Mouse (Mus musculus) adrenal gland, adult 2 months (tissue): ENCODE data around the gene Fkbp15. TPM values are rescaled to one million over a fixed set of nuclear protein-coding genes. Genes with fewer than 3 reads are reported as not detected.

Experiments used
- DNase-seq: peaks from one replicate; pipeline ENCODE4 v3.0.0; 2021
- long read RNA-seq: library from polyadenylated mRNA; stranded (forward); transcript quantifications from one replicate; pipeline ENCODE4 v2.0.0, GENCODE M21; 2021
- polyA plus RNA-seq: library from polyadenylated mRNA; depleted of rRNA; stranded (reverse); fragments of >200 nt; gene quantifications from 2 replicates; pipeline ENCODE4 v1.2.3, GENCODE M21; 2012; rRNA removed
- total RNA-seq, 2 experiments: library from RNA; stranded (reverse); gene quantifications; 2 replicates each; pipeline ENCODE4 v1.2.3; 2021

The Fkbp15 gene
- total RNA-seq (10 to 100 TPM; 35.2 to 36.9 TPM), polyA plus RNA-seq (21.8 and 27.4 TPM in 2 replicates)
- long read RNA-seq, full-length matches to known transcripts = 9 of 23 reads
- long read RNA-seq, partial matches to known transcripts = 9 of 23 reads
- long read RNA-seq, other reads (novel, unspliced or antisense) = 5 of 23 reads

GRCm38 (mm10) chr4:62360088-62360804 lies at the start of gene Fkbp15, which contains the start of gene Slc31a1:
TSS of gene Fkbp15 (minus strand) at chr4:62360548.
TSS of gene Slc31a1 (plus strand) at chr4:62360727.
- peak; percentile 98 for DNase-seq

- no peak for DNase-seq
Observed at GRCm38 (mm10) chr4:62409615-62410014, 49.3 kb upstream of the Fkbp15 start.

- DNase-seq = peak; percentile 97
Observed at GRCm38 (mm10) chr4:62408601-62409282, 48.4 kb upstream of the Fkbp15 start, which contains the start of the genes Cdc26 and Prpf4. TSS of gene Cdc26 (minus strand) at chr4:62408642. TSS of gene Prpf4 (plus strand) at chr4:62408797.

- peak; percentile 78 for DNase-seq
Observed at GRCm38 (mm10) chr4:62407730-62408582, 47.6 kb upstream of the Fkbp15 start.

GRCm38 (mm10) chr4:62406133-62406532 lies 45.8 kb upstream of the Fkbp15 start:
- DNase-seq = no peak

GRCm38 (mm10) chr4:62398956-62399355 lies 38.6 kb upstream of the Fkbp15 start:
- DNase-seq = peak; percentile 75

- no peak for DNase-seq
Observed at GRCm38 (mm10) chr4:62397616-62398365, 37.4 kb upstream of the Fkbp15 start.

GRCm38 (mm10) chr4:62395806-62396205 lies 35.5 kb upstream of the Fkbp15 start:
- peak; percentile 65 for DNase-seq

GRCm38 (mm10) chr4:62393459-62393858 lies 33.1 kb upstream of the Fkbp15 start:
- DNase-seq = no peak

GRCm38 (mm10) chr4:62391892-62392291 lies 31.5 kb upstream of the Fkbp15 start:
- no peak for DNase-seq

GRCm38 (mm10) chr4:62389592-62390512 lies 29.5 kb upstream of the Fkbp15 start:
- DNase-seq = no peak

- DNase-seq = no peak
Observed at GRCm38 (mm10) chr4:62385439-62385838, 25.1 kb upstream of the Fkbp15 start.

GRCm38 (mm10) chr4:62384159-62384558 lies 23.8 kb upstream of the Fkbp15 start:
- DNase-seq = no peak

GRCm38 (mm10) chr4:62383752-62384151 lies 23.4 kb upstream of the Fkbp15 start:
- DNase-seq = no peak

GRCm38 (mm10) chr4:62383207-62383606 lies 22.9 kb upstream of the Fkbp15 start:
- no peak for DNase-seq

GRCm38 (mm10) chr4:62379724-62380381 lies 19.5 kb upstream of the Fkbp15 start:
- DNase-seq = no peak

GRCm38 (mm10) chr4:62376123-62376522 lies 15.8 kb upstream of the Fkbp15 start:
- no peak for DNase-seq

- DNase-seq = no peak
Observed at GRCm38 (mm10) chr4:62374342-62374741, 14.0 kb upstream of the Fkbp15 start.

GRCm38 (mm10) chr4:62373668-62374067 lies 13.3 kb upstream of the Fkbp15 start:
- DNase-seq = no peak
